Mouse (Mus musculus): ENCODE results near the gene 1700022I11Rik. TPM values are rescaled to one million over a fixed set of nuclear protein-coding genes. Genes with fewer than 3 reads are reported as not detected.

1700022I11Rik gene
- polyA plus RNA-seq, 1 experiment, result 22.4 TPM

DNA sequence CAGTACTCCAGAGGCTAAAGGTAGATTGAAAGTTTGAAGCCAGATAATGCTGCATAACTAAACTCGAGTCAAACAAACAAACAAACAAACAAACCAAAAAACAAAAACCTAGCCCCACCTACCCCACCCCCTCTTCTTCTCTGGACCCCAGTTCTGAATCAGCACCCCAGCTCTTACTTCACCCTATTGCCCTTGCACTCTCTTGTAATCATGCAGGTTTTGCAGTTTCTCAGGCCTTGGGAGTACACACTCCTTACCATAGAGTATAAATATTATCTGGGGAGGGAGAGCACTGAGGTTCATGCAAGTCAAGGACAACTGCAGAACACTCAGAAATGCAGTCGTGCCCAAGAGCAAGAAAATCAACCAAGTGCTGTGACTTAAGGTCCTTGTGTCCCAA, 31.9 kb downstream of the 1700022I11Rik start:
- peaks cover 10% of the 10 kb centered on the region for H3K4me1 ChIP-seq (ENCODE audit: control insufficient read depth, insufficient read depth, low read length)
- H3K4me3 ChIP-seq (ENCODE audit: control insufficient read depth, low read depth, low read length), result peak overlapping the region; percentile 1; the same call in 1 of the 2 replicates
- no peaks in the 10 kb centered on the region; the same call in 1 of the 2 replicates for H3K36me3 ChIP-seq (ENCODE audit: control insufficient read depth, insufficient read depth, low read length)
- TF ChIP-seq CTCF (IDR thresholded peaks at IDR 0.05; ENCODE audit: control insufficient read depth, insufficient read depth, insufficient replicate concordance, low read depth, low read length), result no peak
- TF ChIP-seq POLR2A (IDR thresholded peaks at IDR 0.05; ENCODE audit: control insufficient read depth, low read depth, low read length), result no peak
- H3K27ac ChIP-seq (ENCODE audit: control insufficient read depth, insufficient read depth, low read depth, low read length), result peak overlapping the region; percentile 47; the same call in 1 of the 2 replicates
- H3K27me3 ChIP-seq (ENCODE audit: control insufficient read depth, insufficient read depth, low read length), result no peaks in the 10 kb centered on the region

DNA sequence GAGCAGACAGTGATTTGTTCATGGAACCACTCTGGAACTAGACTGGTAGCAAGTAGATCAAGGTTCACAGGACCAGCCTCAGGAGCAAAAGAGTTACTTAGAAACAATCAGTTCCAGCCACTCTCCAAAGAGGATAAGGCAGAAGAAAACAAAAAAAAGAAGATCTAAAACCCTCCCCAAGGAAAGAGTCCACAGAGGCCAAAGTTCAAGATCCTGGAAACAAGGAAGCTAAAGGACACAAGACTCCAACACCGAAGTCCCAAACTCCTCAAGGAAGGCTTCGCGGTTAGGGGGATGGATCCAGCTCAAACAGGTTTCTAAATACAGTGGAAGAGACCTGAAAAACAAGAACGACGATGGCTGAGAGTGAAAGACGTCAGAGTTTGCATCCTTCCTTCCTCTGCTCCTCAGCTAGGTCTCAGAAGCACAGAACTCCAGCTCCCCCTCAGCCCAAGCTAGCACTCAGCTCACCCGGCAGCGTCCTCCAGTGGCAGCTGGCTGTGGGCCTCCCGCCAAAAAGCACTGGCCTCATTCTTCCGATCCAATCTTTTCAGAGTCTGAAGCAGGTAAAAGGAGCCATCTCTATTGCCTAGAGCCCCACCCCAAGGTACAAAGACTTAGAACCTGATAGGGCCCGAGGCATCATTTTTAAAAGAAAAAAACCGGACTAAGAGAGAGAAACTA, 33.5 kb downstream of the 1700022I11Rik start:
- TF ChIP-seq CTCF (IDR thresholded peaks at IDR 0.05; ENCODE audit: control insufficient read depth, insufficient read depth, insufficient replicate concordance, low read depth, low read length), result no peak
- TF ChIP-seq POLR2A (IDR thresholded peaks at IDR 0.05; ENCODE audit: control insufficient read depth, low read depth, low read length), result no peak
- H3K4me1 ChIP-seq (ENCODE audit: control insufficient read depth, insufficient read depth, low read length), result peaks cover 10% of the 10 kb centered on the region
- no peaks in the 10 kb centered on the region for H3K27me3 ChIP-seq (ENCODE audit: control insufficient read depth, insufficient read depth, low read length)
- no peaks in the 10 kb centered on the region; the same call in 1 of the 2 replicates for H3K36me3 ChIP-seq (ENCODE audit: control insufficient read depth, insufficient read depth, low read length)
- peak overlapping the region; percentile 92 for H3K27ac ChIP-seq (ENCODE audit: control insufficient read depth, insufficient read depth, low read depth, low read length)
- no peak overlapping the region; the same call in 1 of the 2 replicates for H3K4me3 ChIP-seq (ENCODE audit: control insufficient read depth, low read depth, low read length)

DNA sequence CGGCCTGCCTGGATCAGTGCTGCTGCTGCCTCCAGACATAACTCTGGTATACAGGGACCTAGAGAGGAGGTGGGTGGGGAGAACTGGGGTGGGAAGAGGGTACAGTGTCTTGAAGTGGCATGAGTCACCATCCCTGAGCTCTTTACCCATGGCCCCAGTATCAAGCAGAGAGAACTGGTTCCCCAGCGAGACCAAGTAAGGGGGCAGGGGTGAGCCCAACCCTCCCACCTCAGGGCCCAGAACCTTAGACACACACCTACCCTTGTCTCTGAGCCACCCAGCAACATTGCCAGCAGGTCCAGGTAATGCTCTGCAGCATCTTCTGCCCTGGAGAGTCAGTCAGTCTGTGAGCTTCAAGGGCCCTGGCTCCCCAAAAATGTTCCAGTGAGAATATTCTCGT, 35.5 kb downstream of the 1700022I11Rik start:
- TF ChIP-seq CTCF (IDR thresholded peaks at IDR 0.05; ENCODE audit: control insufficient read depth, insufficient read depth, insufficient replicate concordance, low read depth, low read length) (no peak), POLR2A (IDR thresholded peaks at IDR 0.05; ENCODE audit: control insufficient read depth, low read depth, low read length) (no peak)
- Histone ChIP-seq H3K27me3 (ENCODE audit: control insufficient read depth, insufficient read depth, low read length) (no peaks in the 10 kb centered on the region), H3K4me3 (ENCODE audit: control insufficient read depth, low read depth, low read length) (no peak overlapping the region), H3K36me3 (ENCODE audit: control insufficient read depth, insufficient read depth, low read length) (peaks cover 3% of the 10 kb centered on the region), H3K4me1 (ENCODE audit: control insufficient read depth, insufficient read depth, low read length) (peaks cover 18% of the 10 kb centered on the region), H3K27ac (ENCODE audit: control insufficient read depth, insufficient read depth, low read depth, low read length) (no peak overlapping the region)

DNA sequence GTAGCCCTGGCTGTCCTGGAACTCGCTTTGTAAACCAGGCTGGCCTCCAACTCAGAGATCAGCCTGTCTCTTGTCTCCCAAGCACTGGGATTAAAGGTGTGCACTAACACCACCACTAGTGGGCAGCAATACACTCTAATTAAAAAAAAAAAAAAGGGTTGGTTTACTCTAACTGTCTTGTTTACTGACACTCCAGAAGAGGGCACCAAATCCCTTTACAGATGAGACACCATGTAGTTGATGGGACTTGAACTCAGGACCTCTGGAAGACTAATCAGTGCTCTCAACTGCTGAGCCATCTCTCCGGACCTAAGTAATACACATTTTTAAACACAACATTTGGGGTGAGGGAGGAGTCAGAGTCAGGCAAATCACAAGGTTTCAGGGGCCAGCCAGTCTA, 36.4 kb downstream of the 1700022I11Rik start:
- no peak overlapping the region for H3K27ac ChIP-seq (ENCODE audit: control insufficient read depth, insufficient read depth, low read depth, low read length)
- H3K4me3 ChIP-seq (ENCODE audit: control insufficient read depth, low read depth, low read length), result no peak overlapping the region
- H3K27me3 ChIP-seq (ENCODE audit: control insufficient read depth, insufficient read depth, low read length), result no peaks in the 10 kb centered on the region
- peaks cover 4% of the 10 kb centered on the region for H3K36me3 ChIP-seq (ENCODE audit: control insufficient read depth, insufficient read depth, low read length)
- peaks cover 16% of the 10 kb centered on the region for H3K4me1 ChIP-seq (ENCODE audit: control insufficient read depth, insufficient read depth, low read length)
- no peak for TF ChIP-seq POLR2A (IDR thresholded peaks at IDR 0.05; ENCODE audit: control insufficient read depth, low read depth, low read length)

DNA sequence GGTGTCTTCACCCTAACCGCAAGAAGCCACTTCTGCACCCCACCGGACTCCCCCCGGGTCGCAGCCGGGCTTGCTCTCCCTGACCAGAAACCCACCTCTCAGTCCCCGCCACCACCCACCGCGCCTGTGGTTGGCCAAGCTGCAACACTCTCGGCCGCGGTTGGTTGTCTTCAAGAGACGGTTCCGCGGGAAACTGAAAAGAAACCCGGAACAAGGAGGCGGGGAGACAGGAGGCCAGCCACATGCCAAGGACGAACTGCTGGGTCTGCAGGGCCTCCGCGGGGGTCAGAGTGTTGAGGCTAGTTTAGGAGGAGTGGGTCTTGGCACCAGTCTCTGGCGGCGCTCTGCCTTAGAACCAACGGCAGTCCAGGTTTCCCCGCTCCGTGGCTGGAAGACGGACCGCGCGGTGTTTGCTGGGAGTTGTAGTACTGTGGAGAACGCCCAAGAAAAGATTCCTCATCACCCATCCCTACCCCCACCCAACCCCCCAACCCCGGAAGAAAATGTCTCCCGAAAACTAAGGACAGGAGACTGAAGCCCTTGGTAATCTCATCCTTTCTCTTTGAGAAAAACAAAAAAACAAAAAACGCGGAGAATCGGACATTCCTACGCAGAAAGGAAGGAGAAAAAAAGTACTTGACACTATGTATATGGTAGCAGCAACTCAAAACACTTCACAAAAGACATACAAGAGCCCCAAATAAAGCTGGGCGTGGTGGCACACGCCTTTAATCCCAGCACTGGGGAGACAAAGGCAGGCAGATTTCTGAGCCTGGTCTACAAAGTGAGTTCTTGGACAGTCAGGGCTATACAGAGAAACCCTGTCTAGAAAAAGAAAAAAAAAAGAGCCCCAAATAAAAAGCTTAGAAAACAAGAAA, 41.0 kb downstream of the 1700022I11Rik start, which contains the start of gene Fancg:
Gene Fancg (minus strand): TSS at position 346 of the 878 bp plus-strand sequence.
- H3K36me3 ChIP-seq (ENCODE audit: control insufficient read depth, insufficient read depth, low read length), result peaks cover 4% of the 10 kb centered on the region
- TF ChIP-seq CTCF (IDR thresholded peaks at IDR 0.05; ENCODE audit: control insufficient read depth, insufficient read depth, insufficient replicate concordance, low read depth, low read length), result peak; percentile 11; the same call in 1 of the 2 replicates
- peak; percentile 97 for TF ChIP-seq POLR2A (IDR thresholded peaks at IDR 0.05; ENCODE audit: control insufficient read depth, low read depth, low read length)
- peak within 1 kb of the TSS; percentile 100 for H3K27ac ChIP-seq (ENCODE audit: control insufficient read depth, insufficient read depth, low read depth, low read length)
- H3K4me3 ChIP-seq (ENCODE audit: control insufficient read depth, low read depth, low read length), result peak within 1 kb of the TSS; percentile 100
- peaks cover 12% of the 10 kb centered on the region for H3K4me1 ChIP-seq (ENCODE audit: control insufficient read depth, insufficient read depth, low read length)
- H3K27me3 ChIP-seq (ENCODE audit: control insufficient read depth, insufficient read depth, low read length), result no peaks in the 10 kb centered on the region

DNA sequence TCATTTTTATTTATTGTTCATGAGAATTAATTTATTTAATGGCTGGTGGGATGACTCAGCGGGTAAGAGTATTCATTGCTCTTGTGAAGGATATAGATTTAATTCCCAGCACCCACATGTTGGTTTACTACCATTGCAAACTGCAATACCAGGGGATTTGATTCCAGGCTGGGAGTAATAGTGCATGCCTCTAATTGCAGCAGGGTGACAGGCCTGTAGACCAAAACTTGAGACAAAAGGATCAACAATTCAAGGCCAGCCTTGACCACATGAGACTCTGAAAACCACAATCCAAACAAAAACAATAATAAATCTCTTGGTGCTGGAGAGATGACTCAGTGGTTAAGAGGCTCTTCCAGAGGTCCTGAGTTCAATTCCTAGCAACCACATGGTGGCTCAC, 42.7 kb downstream of the 1700022I11Rik start:
- Histone ChIP-seq H3K4me3 (ENCODE audit: control insufficient read depth, low read depth, low read length) (no peak overlapping the region), H3K4me1 (ENCODE audit: control insufficient read depth, insufficient read depth, low read length) (peaks cover 12% of the 10 kb centered on the region), H3K36me3 (ENCODE audit: control insufficient read depth, insufficient read depth, low read length) (peaks cover 4% of the 10 kb centered on the region), H3K27me3 (ENCODE audit: control insufficient read depth, insufficient read depth, low read length) (no peaks in the 10 kb centered on the region), H3K27ac (ENCODE audit: control insufficient read depth, insufficient read depth, low read depth, low read length) (no peak overlapping the region)
- TF ChIP-seq POLR2A (IDR thresholded peaks at IDR 0.05; ENCODE audit: control insufficient read depth, low read depth, low read length) (no peak), CTCF (IDR thresholded peaks at IDR 0.05; ENCODE audit: control insufficient read depth, insufficient read depth, insufficient replicate concordance, low read depth, low read length) (no peak)

DNA sequence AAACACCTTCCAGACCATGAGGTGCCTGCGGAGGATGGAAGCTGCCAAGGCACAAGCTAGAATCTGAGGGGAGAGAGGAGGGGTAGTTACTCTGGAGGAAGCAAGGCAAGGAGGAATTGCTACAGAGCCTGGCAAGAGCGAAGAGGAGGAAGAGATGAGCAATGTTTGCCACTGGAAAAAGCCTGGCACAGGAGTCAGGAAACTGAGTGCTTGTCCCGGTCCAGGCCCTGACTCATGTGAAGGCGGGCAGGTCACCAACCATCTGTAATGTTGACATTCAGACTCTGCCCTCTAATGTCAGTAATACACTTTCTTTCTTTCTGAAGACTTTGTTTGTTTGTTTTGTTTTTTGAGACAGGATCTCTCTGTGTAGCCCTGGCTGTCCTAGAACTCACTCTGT, 48.8 kb downstream of the 1700022I11Rik start:
- Histone ChIP-seq H3K4me1 (ENCODE audit: control insufficient read depth, insufficient read depth, low read length) (peaks cover 16% of the 10 kb centered on the region), H3K27ac (ENCODE audit: control insufficient read depth, insufficient read depth, low read depth, low read length) (no peak overlapping the region), H3K4me3 (ENCODE audit: control insufficient read depth, low read depth, low read length) (no peak overlapping the region), H3K36me3 (ENCODE audit: control insufficient read depth, insufficient read depth, low read length) (no peaks in the 10 kb centered on the region; the same call in 1 of the 2 replicates), H3K27me3 (ENCODE audit: control insufficient read depth, insufficient read depth, low read length) (no peaks in the 10 kb centered on the region)
- TF ChIP-seq CTCF (IDR thresholded peaks at IDR 0.05; ENCODE audit: control insufficient read depth, insufficient read depth, insufficient replicate concordance, low read depth, low read length) (no peak), POLR2A (IDR thresholded peaks at IDR 0.05; ENCODE audit: control insufficient read depth, low read depth, low read length) (no peak)

All from testis, adult 2 months (tissue).